Mouse (Mus musculus) kidney, adult 2 months (tissue): Measurements from ENCODE around the gene Calr4.

Experiments
- CTCF ChIP-seq: fragments of 200-500 bp; conservative IDR thresholded peaks from 2 replicates; pipeline ENCODE4 v1.5.1; 2011; ENCODE audit warnings: low read depth, mild to moderate bottlenecking, control low read depth, low read length, moderate library complexity, mixed read lengths; ENCODE audit not compliant: insufficient read depth, insufficient read length
- POLR2A ChIP-seq: fragments of 200-500 bp; IDR thresholded peaks from one replicate; pipeline ENCODE4 v1.6.1; 2011; ENCODE audit warnings: low read depth, low read length, control low read depth

DNA sequence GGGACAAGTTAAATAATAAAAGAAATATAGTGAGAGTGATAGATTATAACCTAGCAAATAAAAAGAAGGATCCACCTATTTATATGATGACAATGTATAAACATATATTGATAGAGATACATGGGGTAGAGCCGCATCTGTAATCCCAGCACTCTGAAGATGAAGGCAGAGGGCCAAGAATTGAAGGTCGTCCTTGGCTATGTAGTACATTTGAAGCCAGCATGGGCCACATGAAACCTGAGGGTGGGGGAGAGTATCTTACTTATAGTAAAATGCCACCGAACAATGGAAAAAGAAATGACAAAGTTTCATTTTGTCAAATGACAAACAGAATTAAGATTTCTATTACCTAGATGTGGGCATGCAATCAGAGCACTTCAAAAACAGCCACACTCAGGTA is 31.8 kb downstream of the Calr4 start:
- no peak for TF ChIP-seq POLR2A
- no peak for TF ChIP-seq CTCF
